Mouse (Mus musculus) right cerebral cortex, adult 2 months (tissue): ENCODE results near the gene Elfn1.
A peak's percentile ranks its signal among the peaks of the same experiment; 100 is the strongest.

Source experiments
- DNase-seq, 2 experiments: peaks; one replicate each; pipeline ENCODE4 v3.0.0; 2021 to 2022; ENCODE audit warnings: low spot score in 2 of 2

Elfn1 gene

GRCm38 (mm10) chr5:139907714-139908242, at the start of gene Elfn1:
TSS of gene Elfn1 (plus strand) at chr5:139907943.
- no peak for DNase-seq

- no peak for DNase-seq
Measured at GRCm38 (mm10) chr5:139860328-139861104, 47.2 kb upstream of the Elfn1 start.

GRCm38 (mm10) chr5:139862759-139863158, 45.0 kb upstream of the Elfn1 start:
- peak in 1 of 2 experiments; percentile 31 for DNase-seq

GRCm38 (mm10) chr5:139870886-139871285, 36.9 kb upstream of the Elfn1 start:
- DNase-seq = no peak

GRCm38 (mm10) chr5:139871526-139871925, 36.2 kb upstream of the Elfn1 start:
- DNase-seq = no peak

- DNase-seq = no peak
Measured at GRCm38 (mm10) chr5:139877563-139877962, 30.2 kb upstream of the Elfn1 start.

GRCm38 (mm10) chr5:139879694-139880093, 28.0 kb upstream of the Elfn1 start:
- DNase-seq = no peak

GRCm38 (mm10) chr5:139881161-139881560, 26.6 kb upstream of the Elfn1 start:
- DNase-seq = no peak

GRCm38 (mm10) chr5:139888624-139889023, 19.1 kb upstream of the Elfn1 start:
- DNase-seq = no peak

GRCm38 (mm10) chr5:139889370-139889769, 18.4 kb upstream of the Elfn1 start:
- no peak for DNase-seq

GRCm38 (mm10) chr5:139892326-139892994, 15.3 kb upstream of the Elfn1 start:
- DNase-seq = no peak

GRCm38 (mm10) chr5:139892995-139893345, 14.8 kb upstream of the Elfn1 start:
- DNase-seq = no peak

- no peak for DNase-seq
Measured at GRCm38 (mm10) chr5:139894025-139894508, 13.7 kb upstream of the Elfn1 start.

- DNase-seq = no peak
Measured at GRCm38 (mm10) chr5:139899044-139899443, 8.7 kb upstream of the Elfn1 start.

- DNase-seq = no peak
Measured at GRCm38 (mm10) chr5:139905121-139905520, 2.6 kb upstream of the Elfn1 start.

- no peak for DNase-seq
Measured at GRCm38 (mm10) chr5:139906507-139906906, 1.2 kb upstream of the Elfn1 start.

- DNase-seq = peak; percentile 53 to 69
Measured at GRCm38 (mm10) chr5:139907241-139907640, 502 bp upstream of the Elfn1 start.

GRCm38 (mm10) chr5:139908243-139908810, 584 bp downstream of the Elfn1 start:
- DNase-seq = no peak

GRCm38 (mm10) chr5:139908811-139909627, 1.3 kb downstream of the Elfn1 start:
- DNase-seq = no peak

GRCm38 (mm10) chr5:139909710-139910550, 2.2 kb downstream of the Elfn1 start:
- no peak for DNase-seq
